Mouse (Mus musculus) embryonic fibroblast, embryonic 13.5 days (primary cell): ENCODE data around the gene Parp14. TPM values are rescaled to one million over a fixed set of nuclear protein-coding genes. Genes with fewer than 3 reads are reported as not detected.
"Not testable (repeated sequence)": the region's sequence is repeated elsewhere in the genome, so short reads cannot be mapped to it uniquely, and the experiment has no call there.

Experiments used
- H3K27ac ChIP-seq: 2 replicates; pipeline ENCODE4 v1.5.1; 2012; ENCODE audit warnings: low read length, control low read depth, inconsistent platforms; ENCODE audit not compliant: insufficient read depth
- H3K4me1 ChIP-seq: 2 replicates; pipeline ENCODE4 v1.6.1; 2011; ENCODE audit warnings: low read length; ENCODE audit not compliant: control insufficient read depth, insufficient read depth
- H3K4me3 ChIP-seq: 2 replicates; pipeline ENCODE4 v1.5.1; 2011; ENCODE audit warnings: mild to moderate bottlenecking, control low read depth, low read length; ENCODE audit not compliant: insufficient read depth
- CTCF ChIP-seq: IDR thresholded peaks from 2 replicates; pipeline ENCODE4 v1.5.1; 2011; ENCODE audit warnings: mild to moderate bottlenecking, control low read depth, low read length, moderate library complexity, borderline replicate concordance; ENCODE audit not compliant: insufficient read depth
- POLR2A ChIP-seq: IDR thresholded peaks from 2 replicates; pipeline ENCODE4 v1.6.1; 2011; ENCODE audit warnings: low read depth, mild to moderate bottlenecking, control low read depth, low read length, moderate library complexity
- polyA plus RNA-seq: library from polyadenylated mRNA; stranded (reverse); fragments of >200 nt; gene quantifications from 2 replicates; pipeline ENCODE4 v1.2.4, GENCODE M21; 2011; ENCODE audit warnings: low read depth; ENCODE audit not compliant: missing spikeins, insufficient read length

The Parp14 gene
- polyA plus RNA-seq, 1 experiment, result 7.4 TPM

- no peak overlapping the region for H3K27ac ChIP-seq
- TF ChIP-seq POLR2A, result no peak
- TF ChIP-seq CTCF, result no peak
Observed at GRCm38 (mm10) chr16:35904121-35904736, 32.9 kb upstream of the Parp14 start.

DNA sequence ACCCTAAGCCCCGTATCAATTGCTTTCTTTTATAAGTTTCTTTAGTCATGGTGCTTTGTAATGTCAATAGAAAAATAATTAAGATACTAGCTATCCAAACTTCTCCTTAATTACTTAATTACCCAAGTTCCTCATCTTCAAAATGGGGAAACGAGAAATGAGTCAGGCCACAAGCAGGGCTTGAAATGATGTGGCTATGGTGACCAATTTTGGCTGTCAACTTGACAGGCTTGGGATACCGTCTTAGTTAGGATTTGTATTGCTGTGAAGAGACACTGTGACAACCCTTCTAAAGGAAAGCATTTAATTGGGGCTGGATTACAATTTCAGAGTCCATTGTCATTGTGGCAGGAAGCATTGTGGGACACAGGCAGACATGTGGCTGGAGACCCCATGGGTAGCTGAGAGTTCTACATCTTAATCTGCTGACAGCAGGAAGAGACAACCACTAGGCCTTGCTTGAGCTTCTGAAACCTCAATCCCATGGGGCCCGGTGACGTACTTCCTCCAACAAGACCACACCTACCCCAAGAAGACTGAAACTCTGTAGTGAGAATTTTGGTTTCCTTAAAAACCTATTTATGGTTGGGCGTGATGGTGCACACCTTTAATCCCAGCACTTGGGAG is 31.8 kb upstream of the Parp14 start:
- H3K27ac ChIP-seq, result no peak overlapping the region
- no peaks in the 10 kb centered on the region for H3K4me1 ChIP-seq
- H3K4me3 ChIP-seq, result no peak overlapping the region
- no peak for TF ChIP-seq CTCF
- no peak for TF ChIP-seq POLR2A

More at GRCm38 (mm10) chr16:35904121-35904736, 32.9 kb upstream of the Parp14 start:
- Histone ChIP-seq H3K4me1 (no peaks in the 10 kb centered on the region), H3K4me3 (no peak overlapping the region)

DNA sequence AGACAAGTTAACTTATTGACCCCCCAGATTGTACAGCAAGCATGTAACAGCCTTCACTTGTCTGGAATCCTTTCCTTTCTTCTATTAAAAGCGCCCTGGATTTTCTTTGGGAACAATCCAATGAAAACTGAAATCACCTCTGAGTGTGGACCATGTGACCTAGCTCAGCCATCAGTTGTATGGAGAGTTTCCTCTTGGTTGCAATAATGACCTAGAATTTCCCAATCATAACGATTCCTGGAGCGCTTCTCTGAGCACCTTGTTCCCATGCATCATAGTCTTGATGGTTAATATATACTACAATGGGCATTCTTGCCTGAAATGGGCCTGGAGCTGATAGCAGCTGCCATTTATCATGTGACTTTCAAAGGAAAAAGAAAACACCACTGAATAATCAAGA is 29.2 kb upstream of the Parp14 start:
- no peaks in the 10 kb centered on the region for H3K4me1 ChIP-seq
- no peak overlapping the region for H3K27ac ChIP-seq
- H3K4me3 ChIP-seq, result no peak overlapping the region
- TF ChIP-seq CTCF, result no peak
- no peak for TF ChIP-seq POLR2A

DNA sequence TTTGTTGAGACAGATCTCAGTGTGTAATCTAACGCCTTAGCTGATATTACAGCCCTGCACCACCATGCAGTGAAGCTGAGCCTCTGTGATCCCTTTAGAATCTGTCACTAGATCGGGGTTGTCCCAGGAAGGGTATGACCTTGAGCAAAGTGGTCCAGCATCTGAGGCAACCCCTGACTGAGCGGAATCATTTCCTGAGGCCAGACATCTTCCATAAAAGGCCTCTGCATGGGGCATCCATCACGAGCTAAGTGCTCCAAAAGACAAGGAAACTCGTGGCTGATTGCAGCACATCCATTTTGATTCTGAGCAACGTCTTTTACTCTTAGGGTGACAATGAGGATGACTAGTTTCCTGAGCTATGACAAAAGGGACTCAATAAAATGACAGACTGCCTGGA is 23.7 kb upstream of the Parp14 start:
- H3K4me3 ChIP-seq, result no peak overlapping the region
- H3K4me1 ChIP-seq, result no peaks in the 10 kb centered on the region
- TF ChIP-seq CTCF (no peak), POLR2A (no peak)
- no peak overlapping the region for H3K27ac ChIP-seq

DNA sequence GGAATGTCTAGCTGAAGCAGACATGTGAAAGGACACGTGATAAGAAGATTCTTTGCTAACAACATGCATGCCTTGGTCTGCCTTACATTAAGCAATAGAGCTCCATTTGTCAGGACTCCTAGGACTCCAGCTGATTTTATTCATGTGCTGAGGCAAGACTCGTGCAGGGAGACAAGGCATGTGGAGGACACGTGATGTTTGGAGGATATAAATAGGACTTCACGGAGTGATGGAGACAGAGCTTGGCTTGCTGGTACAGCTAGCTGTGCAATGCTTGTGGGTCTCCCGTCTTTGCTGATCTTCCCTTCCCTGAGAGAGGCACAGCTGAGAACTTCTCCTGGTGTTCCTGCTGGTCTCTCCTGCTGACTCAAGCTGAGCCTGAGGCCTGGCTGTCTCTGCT is 20.3 kb upstream of the Parp14 start:
- not testable (repeated sequence) for H3K4me3 ChIP-seq, H3K4me1 ChIP-seq, H3K27ac ChIP-seq

- no peaks in the 10 kb centered on the region for H3K4me1 ChIP-seq
- no peak overlapping the region for H3K4me3 ChIP-seq
- TF ChIP-seq POLR2A, result no peak
- 0 out of 2 replicates have a peak, but pooled peaks have one; percentile 9 for TF ChIP-seq CTCF
- no peak overlapping the region for H3K27ac ChIP-seq
Observed at GRCm38 (mm10) chr16:35890645-35891044, 19.3 kb upstream of the Parp14 start.

DNA sequence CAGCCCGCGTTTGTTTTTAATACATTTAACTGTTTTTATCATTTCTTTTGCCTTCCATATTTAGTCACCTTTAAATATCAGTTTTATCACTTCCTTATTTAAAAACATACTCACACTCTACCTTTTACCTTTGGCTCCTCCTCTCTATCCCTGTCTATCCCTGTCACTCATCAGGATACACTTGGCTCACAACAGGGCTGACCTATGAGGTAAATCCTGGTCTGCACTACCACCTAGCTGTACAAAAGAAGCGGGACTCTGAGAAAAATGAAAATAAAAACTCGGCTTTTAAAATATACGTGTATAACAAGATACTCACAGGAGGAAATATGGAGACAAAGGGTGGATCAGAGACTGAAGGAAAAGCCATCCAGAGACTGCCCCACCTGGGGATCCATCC is 17.6 kb upstream of the Parp14 start:
- TF ChIP-seq CTCF (no peak), POLR2A (no peak)
- no peak overlapping the region for H3K27ac ChIP-seq
- H3K4me1 ChIP-seq, result no peaks in the 10 kb centered on the region
- H3K4me3 ChIP-seq, result no peak overlapping the region

DNA sequence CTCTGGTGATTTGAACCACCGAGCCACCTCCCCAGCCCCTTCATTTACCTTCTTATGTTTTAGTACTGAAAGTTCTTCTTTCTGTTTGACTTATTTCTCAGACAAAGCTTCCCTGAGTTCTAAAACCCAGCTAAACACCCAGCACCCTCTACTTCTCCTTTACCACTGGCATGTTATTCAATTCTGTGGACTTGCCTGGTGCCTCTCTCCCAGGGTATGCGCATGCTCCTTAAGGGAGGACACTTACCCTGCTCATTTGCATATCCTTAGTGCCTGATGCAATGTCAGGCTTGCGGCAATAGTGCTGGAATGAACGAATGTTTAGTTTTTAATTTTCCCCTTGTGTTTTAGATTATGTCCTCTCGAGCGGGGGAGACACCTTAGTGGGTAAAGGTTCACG is 16.8 kb upstream of the Parp14 start:
- Histone ChIP-seq H3K4me3 (no peak overlapping the region), H3K27ac (no peak overlapping the region), H3K4me1 (no peaks in the 10 kb centered on the region)
- TF ChIP-seq CTCF (no peak), POLR2A (no peak)

- no peaks in the 10 kb centered on the region for H3K4me1 ChIP-seq
- TF ChIP-seq CTCF (peak; percentile 35; the same call in 1 of the 2 replicates), POLR2A (no peak)
Observed at GRCm38 (mm10) chr16:35874416-35874815, 3.1 kb upstream of the Parp14 start.

GRCm38 (mm10) chr16:35872410-35873006 is 1.2 kb upstream of the Parp14 start:
- H3K4me1 ChIP-seq, result no peaks in the 10 kb centered on the region
- H3K4me3 ChIP-seq, result no peak overlapping the region
- TF ChIP-seq CTCF (no peak), POLR2A (no peak)
- H3K27ac ChIP-seq, result no peak overlapping the region

More at GRCm38 (mm10) chr16:35874416-35874815, 3.1 kb upstream of the Parp14 start:
- Histone ChIP-seq H3K4me3 (no peak overlapping the region), H3K27ac (no peak overlapping the region)
